Mouse (Mus musculus): ENCODE measurements at regions not wholly inside any gene's neighbourhood (a gene's known extent, or its start where the extent isn't known, plus 50 kb on each side); places are given as distances from the start of the nearest gene placed in this dataset.

DNA sequence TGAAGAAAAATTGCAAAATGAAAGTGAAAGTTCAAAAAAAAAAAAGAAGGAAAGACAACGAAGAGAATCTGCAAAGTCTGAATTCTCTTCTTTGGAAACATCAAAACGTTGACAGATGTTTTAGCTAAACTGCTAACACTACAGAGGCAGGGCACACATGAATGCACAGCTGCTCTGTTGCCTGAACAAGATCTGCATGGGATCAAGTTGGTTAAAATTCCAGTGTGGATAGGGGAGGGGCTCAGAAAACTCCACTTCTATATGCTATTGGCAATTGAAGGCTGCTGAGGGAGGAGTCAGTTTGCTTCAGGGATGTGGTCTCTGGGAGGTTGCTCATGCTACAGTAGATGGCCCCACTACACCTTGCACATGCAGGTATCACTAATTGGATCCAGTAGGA, 97.2 kb downstream of the Kcne4 start:
- Histone ChIP-seq H3K9ac (ENCODE audit: low read length) (no peak overlapping the region), H3K9me3 (ENCODE audit: control insufficient read depth, low read length) (no peaks in the 10 kb centered on the region), H3K4me2 (ENCODE audit: low read length) (no peak overlapping the region), H3K36me3 (ENCODE audit: control insufficient read depth, insufficient read depth, low read length) (no peaks in the 10 kb centered on the region), H3K27me3 (replicated peaks; ENCODE audit: control insufficient read depth, insufficient read depth, low read length) (no peaks in the 10 kb centered on the region), H3K4me3 (ENCODE audit: low read depth, low read length) (no peak overlapping the region), H3K27ac (ENCODE audit: low read depth) (no peak overlapping the region), H3K4me1 (replicated peaks; ENCODE audit: control insufficient read depth, insufficient read depth, low read length) (no peaks in the 10 kb centered on the region)
- DNase-seq (ENCODE audit: low spot score) (no peak), ATAC-seq (replicated peaks; ENCODE audit: low FRiP score, low TSS enrichment, low read depth) (no peak)
- WGBS = 40% methylated on average over 2 of the region's 2 CpGs

DNA sequence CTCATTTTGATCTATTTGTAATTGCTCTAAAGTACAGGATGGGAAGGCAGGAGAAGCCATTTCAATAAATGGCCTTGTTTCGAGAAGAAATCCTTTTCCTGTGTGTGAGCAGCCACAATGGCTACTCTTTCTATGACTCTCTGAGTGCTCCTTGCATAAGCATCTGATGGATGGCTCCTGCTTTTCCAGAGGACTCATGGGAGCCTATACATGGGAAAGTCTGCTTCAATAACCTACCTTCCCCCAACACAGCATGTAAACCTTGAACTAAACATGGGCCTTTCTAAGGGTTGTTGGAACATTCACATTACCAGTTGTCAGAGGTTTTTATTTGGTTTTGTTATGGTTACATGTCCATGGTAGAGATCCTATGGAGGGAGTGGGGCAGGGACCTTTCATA, 103.3 kb downstream of the Kcne4 start:
- no peaks in the 10 kb centered on the region for H3K27me3 ChIP-seq (replicated peaks; ENCODE audit: control insufficient read depth, insufficient read depth, low read length)
- no peak for ATAC-seq (replicated peaks; ENCODE audit: low FRiP score, low TSS enrichment, low read depth)
- WGBS = 36% methylated on average over 1 of the region's 1 CpGs

DNA sequence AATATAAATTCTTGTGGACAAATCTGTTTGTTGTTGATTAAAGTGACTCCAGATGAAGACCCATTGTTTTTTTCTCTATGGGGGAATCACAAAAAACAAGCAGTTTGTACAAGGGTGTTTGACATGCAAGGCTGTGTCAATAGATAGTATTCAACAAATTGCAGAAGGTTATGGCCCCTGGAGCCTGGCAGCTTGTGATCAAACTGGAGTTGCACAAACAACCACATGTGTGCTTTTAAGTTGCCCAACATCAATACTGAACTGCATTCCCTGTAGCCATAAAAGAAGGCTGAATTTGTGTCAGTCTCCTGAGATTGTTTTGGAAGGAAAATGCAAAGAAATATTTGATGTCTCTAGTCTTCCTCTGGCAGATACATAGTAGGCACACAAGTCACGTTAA, 113.4 kb downstream of the Kcne4 start:
- no peaks in the 10 kb centered on the region for H3K27me3 ChIP-seq (replicated peaks; ENCODE audit: control insufficient read depth, insufficient read depth, low read length)
- H3K9ac ChIP-seq (ENCODE audit: low read length) = no peak overlapping the region
- H3K4me3 ChIP-seq (ENCODE audit: low read depth, low read length) = no peak overlapping the region
- no peak overlapping the region for H3K27ac ChIP-seq (ENCODE audit: low read depth)
- no peaks in the 10 kb centered on the region for H3K36me3 ChIP-seq (ENCODE audit: control insufficient read depth, insufficient read depth, low read length)
- no peak for DNase-seq (ENCODE audit: low spot score)
- WGBS = 84% methylated on average over 1 of the region's 1 CpGs
- H3K4me1 ChIP-seq (replicated peaks; ENCODE audit: control insufficient read depth, insufficient read depth, low read length) = no peaks in the 10 kb centered on the region
- no peak for ATAC-seq (replicated peaks; ENCODE audit: low FRiP score, low TSS enrichment, low read depth)
- H3K4me2 ChIP-seq (ENCODE audit: low read length) = no peak overlapping the region
- no peaks in the 10 kb centered on the region for H3K9me3 ChIP-seq (ENCODE audit: control insufficient read depth, low read length)

More for the DNA sequence above, 103.3 kb downstream of the Kcne4 start:
- Histone ChIP-seq H3K27ac (ENCODE audit: low read depth) (no peak overlapping the region), H3K4me2 (ENCODE audit: low read length) (no peak overlapping the region), H3K9ac (ENCODE audit: low read length) (no peak overlapping the region), H3K36me3 (ENCODE audit: control insufficient read depth, insufficient read depth, low read length) (no peaks in the 10 kb centered on the region), H3K4me3 (ENCODE audit: low read depth, low read length) (no peak overlapping the region), H3K4me1 (replicated peaks; ENCODE audit: control insufficient read depth, insufficient read depth, low read length) (no peaks in the 10 kb centered on the region; the same call in 1 of the 2 replicates), H3K9me3 (ENCODE audit: control insufficient read depth, low read length) (no peaks in the 10 kb centered on the region)
- no peak for DNase-seq (ENCODE audit: low spot score)

DNA sequence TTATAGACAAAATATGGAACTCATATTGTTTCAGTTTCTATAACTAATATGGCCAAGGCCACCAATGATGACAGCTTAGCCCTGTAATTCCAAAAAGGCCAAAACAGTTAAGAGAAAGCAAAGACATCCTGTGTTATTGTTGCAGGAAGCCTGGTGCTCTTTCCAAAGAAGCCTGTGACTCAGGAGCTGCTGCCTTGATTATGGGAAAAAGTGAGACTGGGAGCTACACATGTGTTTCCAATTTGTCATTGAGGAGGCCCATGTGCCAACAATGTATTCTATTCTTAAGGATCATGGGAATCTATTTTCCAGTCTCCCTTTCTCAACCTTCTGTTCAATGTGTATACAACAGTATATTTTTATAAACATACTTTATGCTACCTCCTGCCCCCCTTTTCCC, 123.3 kb downstream of the Kcne4 start:
- H3K9me3 ChIP-seq (ENCODE audit: control insufficient read depth, low read length) = no peaks in the 10 kb centered on the region
- H3K4me3 ChIP-seq (ENCODE audit: low read depth, low read length) = no peak overlapping the region
- no peaks in the 10 kb centered on the region for H3K27me3 ChIP-seq (replicated peaks; ENCODE audit: control insufficient read depth, insufficient read depth, low read length)
- no peak overlapping the region for H3K9ac ChIP-seq (ENCODE audit: low read length)
- H3K4me1 ChIP-seq (replicated peaks; ENCODE audit: control insufficient read depth, insufficient read depth, low read length) = no peaks in the 10 kb centered on the region
- no peaks in the 10 kb centered on the region for H3K36me3 ChIP-seq (ENCODE audit: control insufficient read depth, insufficient read depth, low read length)
- no peak for DNase-seq (ENCODE audit: low spot score)
- H3K4me2 ChIP-seq (ENCODE audit: low read length) = no peak overlapping the region
- no peak for ATAC-seq (replicated peaks; ENCODE audit: low FRiP score, low TSS enrichment, low read depth)
- no peak overlapping the region for H3K27ac ChIP-seq (ENCODE audit: low read depth)

DNA sequence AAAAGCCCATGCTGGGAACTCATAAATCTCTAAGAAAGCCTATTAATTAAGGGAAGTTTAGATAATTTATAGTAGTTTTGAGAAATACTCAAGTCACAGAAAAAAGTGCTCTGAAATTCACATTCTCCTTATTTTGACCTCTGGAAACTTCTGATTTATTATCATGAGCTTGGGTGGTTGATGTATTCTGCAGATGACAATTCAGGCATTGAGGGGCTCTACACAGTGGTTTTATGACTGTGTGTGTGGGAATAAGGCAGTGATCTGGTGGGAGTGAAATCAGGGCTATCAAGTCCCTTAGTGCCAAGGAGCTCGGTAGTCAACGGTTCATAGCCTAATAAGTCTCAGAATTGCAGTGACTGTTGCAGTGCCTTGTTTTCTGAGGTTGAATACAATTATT, 129.0 kb downstream of the Kcne4 start:
- H3K4me3 ChIP-seq (ENCODE audit: low read depth, low read length) = no peak overlapping the region
- H3K4me2 ChIP-seq (ENCODE audit: low read length) = no peak overlapping the region
- 82% methylated on average over 2 of the region's 2 CpGs for WGBS
- DNase-seq (ENCODE audit: low spot score) (no peak), ATAC-seq (replicated peaks; ENCODE audit: low FRiP score, low TSS enrichment, low read depth) (no peak)
- no peaks in the 10 kb centered on the region for H3K9me3 ChIP-seq (ENCODE audit: control insufficient read depth, low read length)
- no peak overlapping the region for H3K9ac ChIP-seq (ENCODE audit: low read length)
- H3K36me3 ChIP-seq (ENCODE audit: control insufficient read depth, insufficient read depth, low read length) = no peaks in the 10 kb centered on the region
- no peak overlapping the region for H3K27ac ChIP-seq (ENCODE audit: low read depth)
- H3K27me3 ChIP-seq (replicated peaks; ENCODE audit: control insufficient read depth, insufficient read depth, low read length) = no peaks in the 10 kb centered on the region
- H3K4me1 ChIP-seq (replicated peaks; ENCODE audit: control insufficient read depth, insufficient read depth, low read length) = no peaks in the 10 kb centered on the region

DNA sequence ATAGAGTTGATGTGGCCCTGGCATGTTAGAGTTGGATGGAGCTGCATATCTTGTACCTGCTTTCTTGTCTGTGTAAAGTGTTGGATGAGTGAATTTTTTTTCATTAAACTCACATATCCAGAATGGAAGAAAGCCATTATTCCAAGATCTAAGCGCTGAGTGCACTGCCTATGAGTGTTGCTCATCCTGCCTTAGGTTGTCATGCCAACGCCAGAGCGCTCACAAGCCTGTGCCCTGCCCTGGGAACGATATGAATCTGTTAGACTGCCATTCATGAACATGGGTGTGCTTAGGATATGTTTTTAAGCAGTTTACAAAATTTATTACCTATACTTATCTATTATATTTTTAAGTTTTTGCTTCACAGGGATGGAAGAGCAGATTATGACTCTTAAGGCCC, 163.5 kb downstream of the Kcne4 start:
- H3K4me2 ChIP-seq (ENCODE audit: low read length) = no peak overlapping the region
- H3K9ac ChIP-seq (ENCODE audit: low read length) = no peak overlapping the region
- ATAC-seq (replicated peaks; ENCODE audit: low FRiP score, low TSS enrichment, low read depth) (no peak), DNase-seq (ENCODE audit: low spot score) (no peak)
- no peak overlapping the region for H3K27ac ChIP-seq (ENCODE audit: low read depth)
- 83% methylated on average over 4 of the region's 4 CpGs for WGBS
- no peaks in the 10 kb centered on the region for H3K9me3 ChIP-seq (ENCODE audit: control insufficient read depth, low read length)
- H3K4me3 ChIP-seq (ENCODE audit: low read depth, low read length) = no peak overlapping the region
- no peaks in the 10 kb centered on the region for H3K36me3 ChIP-seq (ENCODE audit: control insufficient read depth, insufficient read depth, low read length)
- H3K27me3 ChIP-seq (replicated peaks; ENCODE audit: control insufficient read depth, insufficient read depth, low read length) = no peaks in the 10 kb centered on the region
- H3K4me1 ChIP-seq (replicated peaks; ENCODE audit: control insufficient read depth, insufficient read depth, low read length) = no peaks in the 10 kb centered on the region
